Mouse (Mus musculus): ENCODE measurements at regions not wholly inside any gene's neighbourhood (a gene's known extent, or its start where the extent isn't known, plus 50 kb on each side); places are given as distances from the start of the nearest gene placed in this dataset.

GRCm38 (mm10) chr6:112221373-112221772 lies 52.2 kb upstream of the Lmcd1 start:
- Histone ChIP-seq H3K27me3 (ENCODE audit: control insufficient read depth, insufficient read depth, low read length) (no peaks in the 10 kb centered on the region), H3K36me3 (ENCODE audit: control insufficient read depth, insufficient read depth, low read length) (no peaks in the 10 kb centered on the region), H3K9ac (ENCODE audit: low read depth, low read length, severe bottlenecking) (no peak overlapping the region), H3K27ac (replicated peaks; ENCODE audit: low read depth, low read length) (no peak overlapping the region), H3K4me2 (replicated peaks; ENCODE audit: low read depth, low read length, severe bottlenecking) (no peak overlapping the region), H3K4me1 (ENCODE audit: control insufficient read depth, insufficient read depth, low read length) (no peaks in the 10 kb centered on the region), H3K9me3 (ENCODE audit: control insufficient read depth, low read length) (no peaks in the 10 kb centered on the region), H3K4me3 (replicated peaks; ENCODE audit: low read length) (no peak overlapping the region)
- WGBS = 80% methylated on average over 2 of the region's 2 CpGs
- ATAC-seq (ENCODE audit: low FRiP score, low read depth) (no peak), DNase-seq (ENCODE audit: low spot score) (no peak)
- no peak for TF ChIP-seq POLR2A (IDR thresholded peaks at IDR 0.05; ENCODE audit: borderline replicate concordance, extremely low read depth, insufficient read depth, insufficient read length)

- Histone ChIP-seq H3K36me3 (ENCODE audit: control insufficient read depth, insufficient read depth, low read length) (no peaks in the 10 kb centered on the region), H3K9me3 (ENCODE audit: control insufficient read depth, low read length) (no peaks in the 10 kb centered on the region), H3K27me3 (ENCODE audit: control insufficient read depth, insufficient read depth, low read length) (no peaks in the 10 kb centered on the region), H3K27ac (replicated peaks; ENCODE audit: low read depth, low read length) (no peak overlapping the region), H3K4me3 (replicated peaks; ENCODE audit: low read length) (no peak overlapping the region), H3K4me2 (replicated peaks; ENCODE audit: low read depth, low read length, severe bottlenecking) (no peak overlapping the region), H3K4me1 (ENCODE audit: control insufficient read depth, insufficient read depth, low read length) (no peaks in the 10 kb centered on the region), H3K9ac (ENCODE audit: low read depth, low read length, severe bottlenecking) (no peak overlapping the region)
- DNase-seq (ENCODE audit: low spot score) (no peak), ATAC-seq (ENCODE audit: low FRiP score, low read depth) (no peak)
- WGBS = 84% methylated on average over 7 of the region's 7 CpGs
- TF ChIP-seq POLR2A (IDR thresholded peaks at IDR 0.05; ENCODE audit: borderline replicate concordance, extremely low read depth, insufficient read depth, insufficient read length) = no peak
Observed at GRCm38 (mm10) chr6:112223325-112223724, 50.2 kb upstream of the Lmcd1 start.

Data from limb, embryonic 14.5 days (tissue).